Comparison of ENCODE assay signal across 28 mouse cellular contexts in genomic region chr11:94480382-94480781, GRCm38 (mm10). TPM values are rescaled to one million over a fixed set of nuclear protein-coding genes. Genes with fewer than 3 reads are reported as not detected.
"Had no signal": no experiment of that assay in that cellular context is flagged by ENCODE, and none has a peak within 500 bp of the region (broad histone marks: within the 10 kb centered on the region; RNA-seq: fewer than 3 reads in every experiment).

No protein-coding gene starts in this region.

- H3K36me3 ChIP-seq: heart, embryonic 13.5 days; heart, embryonic 15.5 days; hindbrain, embryonic 13.5 days; hindbrain, embryonic 15.5 days; kidney, embryonic 15.5 days; limb, embryonic 13.5 days; limb, embryonic 15.5 days; liver, embryonic 12.5 days had no signal

- H3K9me3 ChIP-seq: heart, embryonic 13.5 days; heart, embryonic 15.5 days; hindbrain, embryonic 13.5 days; hindbrain, embryonic 15.5 days; kidney, embryonic 15.5 days; limb, embryonic 13.5 days; limb, embryonic 15.5 days; liver, embryonic 12.5 days had no signal

- H3K27ac ChIP-seq: heart, adult 2 months; heart, embryonic 13.5 days; heart, embryonic 15.5 days; hindbrain, embryonic 13.5 days; hindbrain, embryonic 15.5 days; hindbrain, postnatal 0 days; kidney, embryonic 15.5 days; kidney, postnatal 0 days; limb, embryonic 13.5 days; limb, embryonic 15.5 days; liver, embryonic 12.5 days had no signal

- DNase-seq: gastrocnemius, postnatal 14 days; gastrocnemius, postnatal 36 days; heart, adult 11 months; heart, adult 2 months; heart, postnatal 14 days; heart, postnatal 36 days; kidney, adult 11 months; kidney, adult 2 months; kidney, adult 9 months; kidney, postnatal 14 days; kidney, postnatal 36 days; layer of hippocampus, adult 9-11 months; layer of hippocampus, postnatal 36 days; left cerebral cortex, postnatal 4 days had no signal

- H3K4me3 ChIP-seq: heart, adult 2 months; heart, embryonic 13.5 days; heart, embryonic 15.5 days; hindbrain, embryonic 13.5 days; hindbrain, embryonic 15.5 days; kidney, embryonic 15.5 days; limb, embryonic 13.5 days; limb, embryonic 15.5 days; liver, embryonic 12.5 days had no signal

- ATAC-seq: hindbrain, postnatal 0 days; intestine, embryonic 16.5 days; liver, embryonic 12.5 days had no signal

- H3K9ac ChIP-seq: heart, embryonic 13.5 days; heart, embryonic 15.5 days; hindbrain, embryonic 13.5 days; hindbrain, embryonic 15.5 days; kidney, embryonic 15.5 days; limb, embryonic 13.5 days; limb, embryonic 15.5 days; liver, embryonic 12.5 days had no signal

- H3K27me3 ChIP-seq: hindbrain, embryonic 15.5 days had no signal

- H3K4me1 ChIP-seq: liver, embryonic 12.5 days had no signal

- H3K4me2 ChIP-seq: heart, embryonic 11.5 days; heart, embryonic 13.5 days; heart, embryonic 15.5 days; hindbrain, embryonic 13.5 days; hindbrain, embryonic 15.5 days; kidney, embryonic 15.5 days; limb, embryonic 13.5 days; limb, embryonic 15.5 days; liver, embryonic 12.5 days had no signal

RNA-seq across cellular contexts. Expression of gene Spata20, which starts 5.6 kb away (rescaled TPM):
- polyA plus RNA-seq: heart, embryonic 11.5 days; hindbrain, embryonic 11.5 days; kidney, postnatal 0 days; liver, adult 2 months; liver, embryonic 12.5 days had no signal

RNA-seq across cellular contexts. Expression of gene Epn3, which starts 19.4 kb away (rescaled TPM):
- polyA plus RNA-seq: liver, embryonic 12.5 days had no signal
